Mouse (Mus musculus) neural tube, embryonic 11.5 days (tissue): ENCODE data around the gene Pom121l2. TPM values are rescaled to one million over a fixed set of nuclear protein-coding genes. Genes with fewer than 3 reads are reported as not detected.

Experiments
- ATAC-seq: fragments of 200-750 bp; cut with Nextera tagmentation; 2 replicates; pipeline ENCODE4 v1.8.0; 2017; ENCODE audit warnings: moderate number of reproducible peaks, mild to moderate bottlenecking, moderate TSS enrichment, moderate library complexity; ENCODE audit not compliant: insufficient read depth, low FRiP score, low TSS enrichment
- DNase-seq: peaks from one replicate; pipeline ENCODE4 v3.0.0-alpha.2; 2015; ENCODE audit warnings: low spot score
- H3K27ac ChIP-seq: fragments of 300-500 bp; sonication (generic); 2 replicates; pipeline ENCODE4 v1.5.1; 2014; ENCODE audit warnings: low read depth, mild to moderate bottlenecking, low read length
- H3K27me3 ChIP-seq: fragments of 300-500 bp; sonication (generic); 2 replicates; pipeline ENCODE4 v1.6.1; 2014; ENCODE audit warnings: mild to moderate bottlenecking, low read length, mixed read lengths; ENCODE audit not compliant: control insufficient read depth, insufficient read depth
- H3K36me3 ChIP-seq: fragments of 300-500 bp; sonication (generic); 2 replicates; pipeline ENCODE4 v1.6.1; 2014; ENCODE audit warnings: mild to moderate bottlenecking, low read length, moderate library complexity, mixed read lengths; ENCODE audit not compliant: control insufficient read depth, insufficient read depth
- H3K4me1 ChIP-seq: fragments of 300-500 bp; sonication (generic); 2 replicates; pipeline ENCODE4 v1.6.1; 2014; ENCODE audit warnings: low read length, mixed read lengths; ENCODE audit not compliant: control insufficient read depth, insufficient read depth
- H3K4me2 ChIP-seq: fragments of 300-500 bp; sonication (generic); 2 replicates; pipeline ENCODE4 v1.6.1; 2014; ENCODE audit warnings: low read depth, mild to moderate bottlenecking, moderate library complexity
- H3K4me3 ChIP-seq: fragments of 300-500 bp; sonication (generic); 2 replicates; pipeline ENCODE4 v1.5.1; 2014; ENCODE audit warnings: low read depth, low read length
- H3K9ac ChIP-seq: fragments of 300-500 bp; sonication (generic); 2 replicates; pipeline ENCODE4 v1.6.1; 2014; ENCODE audit warnings: mild to moderate bottlenecking, low read length
- H3K9me3 ChIP-seq: fragments of 300-500 bp; sonication (generic); 2 replicates; pipeline ENCODE4 v1.6.1; 2016; ENCODE audit warnings: low read length; ENCODE audit not compliant: control insufficient read depth
- WGBS: fragments of 180-500 bp; shearing (Covaris S2); extraction: QIAGEN DNeasy Blood & Tissue Kit; methylation state at CpG from one replicate; pipeline ENCODE4 v1.1.7; 2014; 5-methylcytosine and 5-hydroxymethylcytosine counted together
- polyA plus RNA-seq: library from polyadenylated mRNA; unstranded; fragments of >200 nt; fragmentation: Nextera tagmentation; extraction: Ambion mirVana; gene quantifications from 2 replicates; pipeline ENCODE4 v1.2.1, GENCODE M21; 2014

Pom121l2 gene
- polyA plus RNA-seq, 1 experiment from 2014 or later = 0.19 TPM

- Histone ChIP-seq H3K27ac (no peak overlapping the region), H3K4me1 (peaks cover 14% of the 10 kb centered on the region), H3K27me3 (peaks cover 93% of the 10 kb centered on the region), H3K9me3 (no peaks in the 10 kb centered on the region), H3K4me2 (peak overlapping the region; percentile 79), H3K36me3 (no peaks in the 10 kb centered on the region), H3K9ac (no peak overlapping the region), H3K4me3 (peak overlapping the region; percentile 44)
- ATAC-seq (no peak), DNase-seq (no peak)
- 1% methylated on average over 18 of the region's 18 CpGs for WGBS
Measured at GRCm38 (mm10) chr13:22007121-22007510, 26.1 kb downstream of the Pom121l2 start.

- Histone ChIP-seq H3K4me3 (no peak overlapping the region), H3K27ac (no peak overlapping the region), H3K27me3 (peaks cover 93% of the 10 kb centered on the region), H3K36me3 (no peaks in the 10 kb centered on the region), H3K4me1 (peaks cover 14% of the 10 kb centered on the region), H3K9me3 (no peaks in the 10 kb centered on the region), H3K4me2 (no peak overlapping the region), H3K9ac (no peak overlapping the region)
- 44% methylated on average over 7 of the region's 7 CpGs for WGBS
- no peak for DNase-seq
- ATAC-seq = no peak
Measured at GRCm38 (mm10) chr13:22007872-22008271, 26.9 kb downstream of the Pom121l2 start.

- no peak overlapping the region for H3K4me2 ChIP-seq
- no peak overlapping the region for H3K27ac ChIP-seq
- 67% methylated on average over 3 of the region's 3 CpGs for WGBS
- H3K9me3 ChIP-seq = no peaks in the 10 kb centered on the region
- peaks cover 91% of the 10 kb centered on the region for H3K27me3 ChIP-seq
- ATAC-seq (no peak), DNase-seq (no peak)
- H3K9ac ChIP-seq = no peak overlapping the region
- H3K36me3 ChIP-seq = no peaks in the 10 kb centered on the region
- peaks cover 14% of the 10 kb centered on the region for H3K4me1 ChIP-seq
- no peak overlapping the region for H3K4me3 ChIP-seq
Measured at GRCm38 (mm10) chr13:22008707-22009106, 27.7 kb downstream of the Pom121l2 start.

GRCm38 (mm10) chr13:22009642-22010041 lies 28.6 kb downstream of the Pom121l2 start, which contains the start of gene Prss16:
TSS of gene Prss16 (minus strand) at chr13:22009742.
- Histone ChIP-seq H3K4me3 (no peak within 1 kb of the TSS), H3K9me3 (no peaks in the 10 kb centered on the region), H3K27ac (no peak within 1 kb of the TSS), H3K4me1 (peaks cover 14% of the 10 kb centered on the region), H3K27me3 (peaks cover 91% of the 10 kb centered on the region), H3K4me2 (no peak within 1 kb of the TSS), H3K36me3 (no peaks in the 10 kb centered on the region), H3K9ac (no peak within 1 kb of the TSS)
- DNase-seq (no peak), ATAC-seq (no peak)
- WGBS = 33% methylated on average over 6 of the region's 7 CpGs

- Histone ChIP-seq H3K4me1 (no peaks in the 10 kb centered on the region), H3K9me3 (no peaks in the 10 kb centered on the region), H3K4me2 (no peak overlapping the region), H3K9ac (no peak overlapping the region), H3K36me3 (no peaks in the 10 kb centered on the region), H3K27ac (no peak overlapping the region), H3K4me3 (no peak overlapping the region), H3K27me3 (peaks cover 64% of the 10 kb centered on the region)
- 11% methylated on average over 13 of the region's 13 CpGs for WGBS
- no peak for DNase-seq
- ATAC-seq = no peak
Measured at GRCm38 (mm10) chr13:22013716-22014115, 32.7 kb downstream of the Pom121l2 start.

GRCm38 (mm10) chr13:22014411-22014845 lies 33.4 kb downstream of the Pom121l2 start:
- 9% methylated on average over 17 of the region's 17 CpGs for WGBS
- H3K36me3 ChIP-seq = no peaks in the 10 kb centered on the region
- no peak overlapping the region for H3K27ac ChIP-seq
- DNase-seq (peak; percentile 51), ATAC-seq (no peak)
- no peaks in the 10 kb centered on the region for H3K9me3 ChIP-seq
- no peaks in the 10 kb centered on the region for H3K4me1 ChIP-seq
- peak overlapping the region; percentile 15; the same call in 1 of the 2 replicates for H3K4me2 ChIP-seq
- peaks cover 61% of the 10 kb centered on the region for H3K27me3 ChIP-seq
- no peak overlapping the region for H3K4me3 ChIP-seq
- H3K9ac ChIP-seq = no peak overlapping the region

GRCm38 (mm10) chr13:22015479-22016450 lies 34.8 kb downstream of the Pom121l2 start:
- Histone ChIP-seq H3K36me3 (no peaks in the 10 kb centered on the region), H3K4me3 (no peak overlapping the region), H3K27me3 (peaks cover 52% of the 10 kb centered on the region), H3K4me1 (0 out of 2 replicates have a peak, but pooled peaks cover 3% of the 10 kb centered on the region), H3K4me2 (no peak overlapping the region), H3K9ac (no peak overlapping the region), H3K27ac (no peak overlapping the region), H3K9me3 (no peaks in the 10 kb centered on the region)
- DNase-seq (peak; percentile 77), ATAC-seq (peak; percentile 39; the same call in 1 of the 2 replicates)
- 15% methylated on average over 27 of the region's 27 CpGs for WGBS

- 0 out of 2 replicates have a peak, but pooled peaks cover 3% of the 10 kb centered on the region for H3K4me1 ChIP-seq
- no peak overlapping the region for H3K27ac ChIP-seq
- ATAC-seq (no peak), DNase-seq (no peak)
- H3K9ac ChIP-seq = no peak overlapping the region
- H3K4me3 ChIP-seq = peak overlapping the region; percentile 42
- H3K36me3 ChIP-seq = no peaks in the 10 kb centered on the region
- under 1% methylated on average over 44 of the region's 44 CpGs for WGBS
- peak overlapping the region; percentile 57 for H3K4me2 ChIP-seq
- H3K27me3 ChIP-seq = peaks cover 15% of the 10 kb centered on the region
- no peaks in the 10 kb centered on the region for H3K9me3 ChIP-seq
Measured at GRCm38 (mm10) chr13:22019934-22020835, 39.2 kb downstream of the Pom121l2 start.
